8 mouse cellular contexts compared by ENCODE assay signal in the genomic region with DNA sequence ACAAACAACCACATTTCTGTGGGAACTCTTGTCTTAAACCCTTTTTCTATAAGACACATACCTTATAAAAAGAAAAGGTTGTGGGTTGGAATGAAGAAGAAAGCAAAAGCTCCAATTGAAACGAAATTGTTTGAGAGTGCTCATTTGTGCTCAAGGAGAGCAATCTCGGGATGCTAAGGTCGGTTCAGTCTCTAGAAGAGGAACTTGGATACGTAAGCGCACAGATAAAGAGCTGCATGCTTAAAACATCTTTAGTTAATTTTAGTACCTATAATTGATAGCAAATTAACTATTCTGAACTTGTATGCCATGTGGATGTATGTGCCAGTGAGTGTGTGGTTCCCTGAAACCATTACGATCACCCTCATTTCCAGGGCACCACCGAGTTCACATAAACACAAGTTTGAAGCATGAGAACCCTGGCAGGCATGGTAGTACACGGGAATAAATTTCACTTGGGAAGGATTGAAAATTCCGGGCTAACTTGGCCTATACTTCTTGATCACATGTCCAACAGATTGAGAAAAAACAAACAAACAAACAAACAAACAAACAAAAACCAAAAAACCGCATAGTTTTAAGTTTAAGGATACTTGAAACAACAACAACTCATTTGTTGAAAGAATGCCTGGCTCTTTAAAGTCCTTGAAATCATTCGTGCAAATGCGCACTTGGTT. TPM values are rescaled to one million over a fixed set of nuclear protein-coding genes. Genes with fewer than 3 reads are reported as not detected.
A peak's percentile ranks its signal among the peaks of the same experiment; 100 is the strongest.
DNase-seq lines count a peak whose midpoint lies in the region; ATAC-seq and TF ChIP-seq lines count a peak whose summit lies in the region.

No protein-coding gene starts in this region.

- no peaks in the 10 kb centered on the region for H3K36me3 ChIP-seq in forebrain, embryonic 15.5 days
- no peaks in the 10 kb centered on the region for H3K36me3 ChIP-seq in liver, embryonic 16.5 days (ENCODE audit: control insufficient read depth, insufficient read depth)

- H3K4me2 ChIP-seq in forebrain, embryonic 15.5 days (replicated peaks): peak overlapping the region; percentile 96
- peak overlapping the region; percentile 91 for H3K4me2 ChIP-seq in liver, embryonic 16.5 days (ENCODE audit: low read depth, low read length)

- H3K4me1 ChIP-seq in bone marrow macrophage, adult 2 months (ENCODE audit: control insufficient read depth, insufficient read depth, low read length): peaks cover 14% of the 10 kb centered on the region
- peaks cover 25% of the 10 kb centered on the region for H3K4me1 ChIP-seq in forebrain, embryonic 15.5 days
- peaks cover 7% of the 10 kb centered on the region for H3K4me1 ChIP-seq in liver, embryonic 16.5 days (ENCODE audit: control insufficient read depth, low read depth, low read length)

- no peaks in the 10 kb centered on the region for H3K27me3 ChIP-seq in forebrain, embryonic 15.5 days
- no peaks in the 10 kb centered on the region for H3K27me3 ChIP-seq in liver, embryonic 16.5 days (ENCODE audit: control insufficient read depth, insufficient read depth, low read depth, low read length)

- H3K27ac ChIP-seq in layer of hippocampus, adult 2 months: peak overlapping the region; percentile 99
- peak overlapping the region; percentile 84 for H3K27ac ChIP-seq in bone marrow macrophage, adult 2 months (ENCODE audit: insufficient read depth, low read depth, low read length)
- peak overlapping the region; percentile 94 for H3K27ac ChIP-seq in forebrain, embryonic 15.5 days (replicated peaks)
- H3K27ac ChIP-seq in liver, embryonic 16.5 days (ENCODE audit: low read length): peak overlapping the region; percentile 98

- H3K9me3 ChIP-seq in forebrain, embryonic 15.5 days: no peaks in the 10 kb centered on the region
- no peaks in the 10 kb centered on the region for H3K9me3 ChIP-seq in liver, embryonic 16.5 days (replicated peaks; ENCODE audit: control insufficient read depth, low read length)

- peak overlapping the region; percentile 51 for H3K9ac ChIP-seq in forebrain, embryonic 15.5 days (replicated peaks)
- peak overlapping the region; percentile 80 for H3K9ac ChIP-seq in liver, embryonic 16.5 days (ENCODE audit: low read depth, low read length)

- DNase-seq in layer of hippocampus, adult 2 months (ENCODE audit: low spot score in 2 of 2): no peak
- DNase-seq in layer of hippocampus, adult 18-20 months (ENCODE audit: low spot score in 2 of 2): no peak
- no peak for DNase-seq in left cerebral cortex, adult 11 months (ENCODE audit: low spot score)
- DNase-seq in gastrocnemius, adult 8-10 months (ENCODE audit: low spot score in 2 of 2): no peak
- DNase-seq in kidney, postnatal 36 days: no peak

- no peak for TF ChIP-seq POLR2A in bone marrow macrophage, adult 2 months (IDR thresholded peaks at IDR 0.05; ENCODE audit: borderline replicate concordance, low read depth, low read length)

- peak overlapping the region; percentile 76 for H3K4me3 ChIP-seq in layer of hippocampus, adult 2 months
- H3K4me3 ChIP-seq in bone marrow macrophage, adult 2 months (ENCODE audit: insufficient read depth, low read length): peak overlapping the region; percentile 64
- H3K4me3 ChIP-seq in forebrain, embryonic 15.5 days: peak overlapping the region; percentile 69
- H3K4me3 ChIP-seq in liver, embryonic 16.5 days (ENCODE audit: low read depth, low read length): peak overlapping the region; percentile 67

- TF ChIP-seq CTCF in layer of hippocampus, adult 2 months (conservative IDR thresholded peaks at IDR 0.05): no peak
- TF ChIP-seq CTCF in bone marrow macrophage, adult 2 months (IDR thresholded peaks at IDR 0.05; ENCODE audit: low read depth, low read length): no peak

- no peak for ATAC-seq in forebrain, embryonic 15.5 days (replicated peaks)
- no peak for ATAC-seq in liver, embryonic 16.5 days (ENCODE audit: low read depth)

- WGBS in forebrain, embryonic 15.5 days: 42% methylated on average over 12 of the region's 12 CpGs
- 20% methylated on average over 12 of the region's 12 CpGs for WGBS in liver, embryonic 16.5 days (ENCODE audit: insufficient replicate concordance)

RNA-seq across cellular contexts. Expression of gene Hist1h2be, which starts 0.7 kb away (rescaled TPM):
- 10 to 100 TPM in 1 of 2 experiments, 1 to 10 TPM in 1; 8.8 to 10.1 TPM for total RNA-seq in layer of hippocampus, adult 2 months (2021)
- 10 to 100 TPM; 10.2 to 11.3 TPM for total RNA-seq in layer of hippocampus, adult 18-20 months (2021)
- 0.86 and 2.1 TPM in 2 replicates for polyA plus RNA-seq in bone marrow macrophage, adult 2 months (2012; ENCODE audit: insufficient read depth, insufficient read length, missing spikeins)
- 1.9 and 2.5 TPM in 2 replicates for polyA plus RNA-seq in forebrain, embryonic 15.5 days (2015; fragmentation: Nextera tagmentation; extraction: Ambion mirVana)
- polyA plus RNA-seq in liver, embryonic 16.5 days (2015; fragmentation: Nextera tagmentation; extraction: Ambion mirVana): 1.9 and 2.0 TPM in 2 replicates
- 10 to 100 TPM; 12.0 to 16.1 (median 12.9) TPM for total RNA-seq in gastrocnemius, adult 8-10 months (2022)

RNA-seq across cellular contexts. Expression of gene Hist1h1e, which starts 2.2 kb away (rescaled TPM):
- total RNA-seq in layer of hippocampus, adult 2 months (2021): 10 to 100 TPM; 50.6 to 58.1 TPM
- 10 to 100 TPM; 41.8 to 45.0 TPM for total RNA-seq in layer of hippocampus, adult 18-20 months (2021)
- 2.6 TPM in 2 replicates for polyA plus RNA-seq in bone marrow macrophage, adult 2 months (2012; ENCODE audit: insufficient read depth, insufficient read length, missing spikeins)
- 11.6 and 13.7 TPM in 2 replicates for polyA plus RNA-seq in forebrain, embryonic 15.5 days (2015; fragmentation: Nextera tagmentation; extraction: Ambion mirVana)
- polyA plus RNA-seq in liver, embryonic 16.5 days (2015; fragmentation: Nextera tagmentation; extraction: Ambion mirVana): 23.6 and 27.8 TPM in 2 replicates
- 10 to 100 TPM; 32.8 to 56.3 (median 49.3) TPM for total RNA-seq in gastrocnemius, adult 8-10 months (2022)

RNA-seq across cellular contexts. Expression of gene Hist1h4d, which starts 38.8 kb away (rescaled TPM):
- total RNA-seq in layer of hippocampus, adult 2 months (2021): 100 to 1,000 TPM; 140 to 146 TPM
- 100 to 1,000 TPM; 152 to 153 TPM for total RNA-seq in layer of hippocampus, adult 18-20 months (2021)
- 1.6 and 2.5 TPM in 2 replicates for polyA plus RNA-seq in bone marrow macrophage, adult 2 months (2012; ENCODE audit: insufficient read depth, insufficient read length, missing spikeins)
- polyA plus RNA-seq in forebrain, embryonic 15.5 days (2015; fragmentation: Nextera tagmentation; extraction: Ambion mirVana): 76.0 and 88.6 TPM in 2 replicates
- polyA plus RNA-seq in liver, embryonic 16.5 days (2015; fragmentation: Nextera tagmentation; extraction: Ambion mirVana): 126 and 155 TPM in 2 replicates
- total RNA-seq in gastrocnemius, adult 8-10 months (2022): 10 to 100 TPM; 37.8 to 57.9 (median 48.1) TPM

RNA-seq across cellular contexts. Expression of gene Hist1h3d, which starts 44.6 kb away (rescaled TPM):
- total RNA-seq in layer of hippocampus, adult 2 months (2021): 10 to 100 TPM; 12.1 to 13.0 TPM
- 10 to 100 TPM; 11.8 to 13.6 TPM for total RNA-seq in layer of hippocampus, adult 18-20 months (2021)
- 2.3 and 3.2 TPM in 2 replicates for polyA plus RNA-seq in bone marrow macrophage, adult 2 months (2012; ENCODE audit: insufficient read depth, insufficient read length, missing spikeins)
- polyA plus RNA-seq in forebrain, embryonic 15.5 days (2015; fragmentation: Nextera tagmentation; extraction: Ambion mirVana): 4.5 and 5.1 TPM in 2 replicates
- 6.6 and 7.7 TPM in 2 replicates for polyA plus RNA-seq in liver, embryonic 16.5 days (2015; fragmentation: Nextera tagmentation; extraction: Ambion mirVana)
- 1 to 10 TPM; 2.5 to 4.0 (median 3.2) TPM for total RNA-seq in gastrocnemius, adult 8-10 months (2022)

RNA-seq across cellular contexts. Expression of gene Hist1h2ad, which starts 46.0 kb away (rescaled TPM):
- total RNA-seq in layer of hippocampus, adult 2 months (2021): 10 to 100 TPM in 1 of 2 experiments, 1 to 10 TPM in 1; 5.0 to 13.0 TPM
- 1 to 10 TPM; 3.8 to 7.1 TPM for total RNA-seq in layer of hippocampus, adult 18-20 months (2021)
- polyA plus RNA-seq in bone marrow macrophage, adult 2 months (2012; ENCODE audit: insufficient read depth, insufficient read length, missing spikeins): not detected in 2 replicates
- polyA plus RNA-seq in forebrain, embryonic 15.5 days (2015; fragmentation: Nextera tagmentation; extraction: Ambion mirVana): 1.5 and 2.0 TPM in 2 replicates
- polyA plus RNA-seq in liver, embryonic 16.5 days (2015; fragmentation: Nextera tagmentation; extraction: Ambion mirVana): 2.2 and 3.8 TPM in 2 replicates
- total RNA-seq in gastrocnemius, adult 8-10 months (2022): 1 to 10 TPM in 1 of 4 experiments, not detected in 3; 2.2 TPM
